Mouse (Mus musculus) cerebral cortex, adult 2 months (tissue): ENCODE results near the gene Pygb.

Source experiments
- WGBS: fragments of 180-500 bp; shearing (Covaris S2); methylation state at CpG from one replicate; pipeline ENCODE4 v1.1.7; 2018; 5-methylcytosine and 5-hydroxymethylcytosine counted together

The Pygb gene

DNA sequence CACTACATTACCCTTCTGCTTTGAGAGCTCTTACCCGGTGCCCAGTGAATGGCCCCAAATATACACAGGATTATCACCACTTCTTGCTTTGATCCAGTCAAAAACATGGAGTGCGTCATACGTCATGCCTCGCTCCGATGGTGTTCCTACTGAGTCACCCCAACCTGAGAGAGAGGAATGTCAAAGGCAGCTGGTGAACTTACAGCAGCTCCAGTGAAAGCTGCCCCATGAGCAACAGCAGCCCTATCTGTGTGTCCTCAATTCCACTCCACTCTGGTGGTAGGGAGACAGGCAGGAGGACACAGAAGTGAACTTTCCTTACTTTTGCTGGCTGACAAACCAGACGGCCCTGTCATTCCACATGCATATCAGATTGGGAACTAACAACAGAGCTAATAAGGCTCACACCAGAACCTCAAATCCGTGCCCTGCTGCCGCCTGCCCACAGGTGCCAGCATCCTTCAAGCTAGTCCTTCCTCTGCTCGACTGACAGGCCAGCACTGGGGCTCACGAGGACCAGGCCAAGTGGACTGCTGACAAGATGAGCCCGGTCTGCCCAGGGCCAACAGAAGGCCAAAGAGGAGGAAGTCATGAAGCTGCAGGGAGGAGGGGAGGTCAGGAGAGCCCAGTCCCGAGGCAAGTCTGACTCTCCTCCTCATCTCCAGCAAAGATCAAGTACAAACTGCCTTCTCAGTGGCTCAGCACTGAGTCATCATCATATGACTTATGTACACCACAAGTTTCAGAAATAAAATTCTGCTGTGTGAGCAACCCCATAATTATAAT, 53.3 kb downstream of the Pygb start:
- 60% methylated on average over 12 of the region's 12 CpGs for WGBS

DNA sequence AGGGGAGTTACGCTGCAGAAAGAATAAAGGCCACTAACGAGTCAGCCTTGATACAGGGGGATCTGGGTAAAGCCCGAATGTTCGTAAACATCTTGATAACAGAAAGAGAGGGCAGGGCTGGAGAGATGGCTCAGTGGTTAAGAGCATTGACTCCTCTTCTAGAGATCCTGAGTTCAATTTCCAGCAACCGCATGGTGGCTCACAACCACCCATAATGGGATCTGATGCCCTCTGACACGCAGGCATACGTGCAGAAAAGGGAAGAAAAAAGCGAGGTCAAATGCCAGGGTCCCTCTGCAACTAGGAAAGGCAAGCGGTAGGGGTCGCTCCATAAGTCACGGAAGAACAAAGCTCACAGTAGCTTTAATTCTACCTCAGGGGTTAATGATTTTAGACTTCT, 54.6 kb downstream of the Pygb start:
- 84% methylated on average over 11 of the region's 11 CpGs for WGBS

DNA sequence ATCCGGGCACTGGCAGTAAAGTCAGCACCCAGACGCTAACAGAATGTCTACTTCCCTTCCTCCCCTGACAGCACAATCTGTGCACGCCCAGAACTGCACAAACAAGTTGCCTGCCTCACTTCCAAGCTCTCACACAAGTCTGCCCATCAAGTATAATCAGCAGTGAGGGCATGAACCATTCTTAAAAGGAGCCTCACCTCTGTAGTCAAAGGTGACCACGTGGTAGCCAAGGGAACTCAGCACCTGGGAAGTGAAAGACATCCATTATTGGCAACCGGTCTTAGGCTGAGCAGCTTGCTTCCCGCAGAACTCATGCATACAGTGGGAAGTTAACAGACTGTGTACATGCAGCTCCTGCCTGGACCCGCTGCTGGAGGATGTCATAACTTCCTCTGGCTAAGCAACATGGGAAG, 55.5 kb downstream of the Pygb start:
- WGBS: 23% methylated on average over 7 of the region's 7 CpGs

DNA sequence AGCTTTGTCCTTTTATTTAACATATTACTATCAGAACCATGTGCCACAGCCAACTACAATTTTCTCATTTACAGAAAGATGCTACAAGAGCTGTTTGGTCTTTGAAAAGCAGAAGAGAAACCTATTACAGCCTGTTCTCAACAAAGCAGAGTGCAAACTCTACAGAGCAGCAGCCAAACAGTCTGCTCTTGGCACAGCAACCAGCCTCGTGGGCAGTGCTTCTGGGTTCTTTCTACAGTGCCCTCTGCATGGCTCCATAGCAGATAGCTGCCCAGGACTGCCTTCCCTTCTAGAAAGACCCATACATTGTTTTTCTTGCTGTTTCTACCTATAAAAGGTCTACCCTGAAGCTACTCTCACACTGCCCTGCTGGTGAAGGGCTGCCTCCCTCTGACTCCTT, 58.3 kb downstream of the Pygb start:
- WGBS: 13% methylated on average over 1 of the region's 1 CpGs

DNA sequence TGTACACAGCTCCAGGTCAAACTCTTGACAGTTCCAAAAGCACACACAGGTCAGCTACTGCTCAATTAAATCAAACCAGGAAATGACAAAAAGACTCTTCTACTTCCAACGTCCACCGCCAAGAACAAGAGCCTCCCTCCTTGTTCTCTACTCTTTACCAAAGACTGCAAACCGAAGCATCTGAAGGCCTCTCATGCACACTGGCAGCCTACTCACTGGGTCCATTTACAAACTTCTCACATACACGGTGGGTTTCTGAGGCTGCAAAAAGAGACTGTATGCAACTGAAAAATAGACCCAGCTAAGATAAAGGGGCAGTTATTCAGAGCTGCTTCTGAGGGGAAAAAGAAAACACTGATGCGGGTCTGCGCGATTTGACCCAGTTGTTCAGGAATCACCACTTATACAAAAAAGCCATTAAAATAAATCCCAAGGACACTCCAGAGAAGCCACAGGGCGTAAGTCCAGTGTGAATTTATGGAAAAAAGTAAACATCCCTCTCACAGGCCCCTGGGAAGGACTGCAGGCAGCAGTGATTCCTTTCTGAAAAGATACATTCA, 61.0 kb downstream of the Pygb start:
- 65% methylated on average over 8 of the region's 8 CpGs for WGBS

DNA sequence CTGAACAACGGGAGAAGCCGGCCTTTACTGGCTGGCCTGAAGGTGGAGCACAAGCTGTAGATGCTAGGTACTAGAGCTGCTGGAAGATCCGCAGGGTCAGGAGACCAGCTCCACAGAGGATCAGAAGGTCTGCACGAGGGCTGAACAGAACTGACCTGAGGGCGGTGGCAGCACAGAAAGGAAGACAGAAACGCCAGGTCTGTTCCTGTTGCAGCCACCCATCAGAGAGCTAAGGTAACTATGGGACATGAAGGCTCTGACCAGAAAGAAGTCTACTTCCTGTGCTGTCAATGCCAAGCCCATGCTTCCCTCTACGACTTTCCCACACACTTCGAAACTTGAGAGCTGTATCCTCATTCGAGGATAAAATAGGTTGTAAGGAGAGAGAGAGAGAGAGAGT, 64.7 kb downstream of the Pygb start:
- 69% methylated on average over 9 of the region's 9 CpGs for WGBS

DNA sequence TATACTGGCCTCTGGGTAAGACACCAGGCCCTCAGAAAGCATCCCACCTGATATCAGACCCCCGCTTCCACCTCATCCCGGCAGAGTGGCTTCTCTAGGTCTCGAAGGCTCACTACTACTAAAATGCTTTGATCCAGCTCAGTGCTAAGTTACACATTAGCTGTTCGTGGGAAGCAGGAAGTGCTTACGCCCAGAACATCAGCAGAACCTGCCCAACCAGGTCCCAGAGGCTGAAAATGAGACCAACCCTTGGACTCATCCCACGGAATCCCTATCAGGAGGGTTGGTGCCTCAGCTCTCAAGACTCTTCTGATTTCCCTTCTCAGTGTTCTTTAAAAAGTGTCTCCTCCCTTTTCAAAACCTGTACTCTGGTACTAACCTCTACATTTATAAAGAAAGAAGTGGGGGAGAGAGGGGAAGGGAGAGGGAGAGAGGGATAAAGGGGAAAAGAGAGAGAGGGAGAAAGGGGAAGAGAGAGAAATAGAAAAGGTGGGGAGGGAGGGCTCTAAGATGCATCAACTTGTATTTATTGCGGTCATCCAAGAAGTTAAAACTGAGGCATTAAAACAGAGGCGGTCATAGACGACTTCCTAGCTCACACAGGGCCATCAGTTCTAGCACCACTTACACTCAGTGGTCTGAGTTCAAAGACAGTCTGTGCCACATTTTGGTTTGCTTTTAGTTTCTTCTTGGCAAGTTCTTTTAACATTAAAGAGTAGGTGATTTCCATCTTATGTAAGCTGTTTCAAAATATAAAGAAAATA, 72.4 kb downstream of the Pygb start:
- whole genome bisulfite sequencing: 81% methylated on average over 9 of the region's 9 CpGs

DNA sequence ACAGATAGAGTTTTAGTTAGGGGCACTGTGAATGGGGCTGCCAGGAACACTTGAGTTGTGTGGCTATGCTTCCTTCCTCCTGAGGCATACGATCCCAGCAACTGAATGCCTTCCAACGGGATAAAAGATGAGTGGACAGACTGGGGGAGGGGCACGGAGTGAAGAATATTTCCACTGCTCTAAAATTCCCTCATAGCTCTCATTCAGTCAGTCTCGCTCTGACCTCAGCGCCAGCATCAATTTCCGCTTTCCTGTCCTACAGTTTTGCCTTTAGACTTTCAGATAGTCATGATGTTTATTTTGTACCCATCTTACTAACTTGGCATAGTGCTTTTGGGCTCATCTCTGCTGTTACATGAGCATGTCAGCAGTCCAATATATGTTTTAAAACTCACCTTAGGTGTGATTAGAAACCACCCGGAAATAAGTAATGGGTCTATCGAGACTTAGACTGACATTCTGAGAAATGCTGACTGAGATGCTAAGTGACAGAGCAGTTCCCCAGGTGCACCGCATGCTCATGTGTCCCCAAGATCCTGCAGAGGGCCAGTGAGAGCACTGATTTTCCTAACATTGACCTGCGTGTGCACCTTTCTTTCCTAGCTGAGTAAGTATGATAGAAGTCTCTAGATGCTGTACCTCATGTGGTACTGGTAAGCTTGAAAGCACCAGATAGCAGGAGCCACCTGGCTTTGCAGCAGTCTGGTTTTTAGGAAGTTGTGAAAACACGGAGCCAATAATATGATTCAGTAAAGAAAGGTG, 73.4 kb downstream of the Pygb start:
- 75% methylated on average over 11 of the region's 11 CpGs for WGBS

DNA sequence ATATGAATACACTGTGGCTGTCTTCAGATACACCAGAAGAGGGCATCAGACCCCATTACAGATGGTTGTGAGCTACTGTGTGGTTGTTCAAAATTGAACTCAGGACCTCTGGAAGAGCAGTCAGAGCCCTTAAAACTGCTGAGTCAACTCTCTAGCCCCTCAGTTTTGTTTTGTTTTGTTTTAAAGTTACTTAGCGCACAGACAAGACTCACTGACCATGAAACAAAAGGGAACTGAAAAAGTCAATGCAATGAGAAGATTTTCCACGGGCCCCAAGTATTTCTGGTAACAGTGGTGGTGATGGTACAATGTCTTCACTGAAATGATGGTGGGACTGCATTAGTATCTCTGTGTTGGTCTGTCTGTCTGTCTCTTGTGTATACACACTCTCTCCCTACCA, 74.6 kb downstream of the Pygb start:
- 91% methylated on average over 2 of the region's 2 CpGs for WGBS

DNA sequence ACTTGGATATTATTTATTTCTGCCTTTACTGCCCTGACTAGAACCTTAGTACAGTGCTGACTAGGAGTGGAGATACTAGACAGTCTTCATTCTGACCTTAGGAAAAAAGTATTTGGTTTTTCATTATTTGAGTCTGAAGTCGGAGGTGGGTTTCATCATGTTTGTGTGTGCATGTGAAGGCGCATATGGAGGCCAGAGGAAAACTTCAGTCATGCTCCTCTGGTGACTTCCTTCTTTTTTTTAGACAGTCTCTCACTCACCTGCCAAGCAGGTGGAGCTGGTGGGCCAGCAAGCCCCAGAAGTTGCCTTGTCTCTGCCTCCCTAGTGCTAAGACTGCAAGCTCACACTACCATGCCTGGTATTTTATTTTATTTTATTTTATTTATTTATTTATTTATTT, 80.5 kb downstream of the Pygb start:
- WGBS: 97% methylated on average over 2 of the region's 2 CpGs

DNA sequence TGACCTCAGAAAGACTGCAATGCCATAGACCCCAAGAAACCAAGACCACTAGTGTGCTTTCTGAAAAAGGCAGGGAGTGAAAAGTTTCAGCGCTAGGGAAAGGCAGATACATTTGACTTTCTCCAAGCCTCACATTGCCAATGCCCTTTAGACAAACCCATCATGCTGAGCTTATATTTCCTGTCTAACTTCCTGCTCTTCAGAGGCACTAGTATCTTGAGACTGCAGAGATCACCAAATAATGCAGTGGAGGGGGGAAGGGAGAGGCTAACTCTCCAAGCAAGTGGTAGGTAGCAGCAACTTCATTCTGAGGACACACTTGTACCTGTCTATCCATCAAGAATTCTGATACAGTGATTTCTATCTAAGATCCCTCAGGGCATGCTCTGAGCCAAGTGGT, 82.9 kb downstream of the Pygb start:
- WGBS: 74% methylated on average over 1 of the region's 1 CpGs

DNA sequence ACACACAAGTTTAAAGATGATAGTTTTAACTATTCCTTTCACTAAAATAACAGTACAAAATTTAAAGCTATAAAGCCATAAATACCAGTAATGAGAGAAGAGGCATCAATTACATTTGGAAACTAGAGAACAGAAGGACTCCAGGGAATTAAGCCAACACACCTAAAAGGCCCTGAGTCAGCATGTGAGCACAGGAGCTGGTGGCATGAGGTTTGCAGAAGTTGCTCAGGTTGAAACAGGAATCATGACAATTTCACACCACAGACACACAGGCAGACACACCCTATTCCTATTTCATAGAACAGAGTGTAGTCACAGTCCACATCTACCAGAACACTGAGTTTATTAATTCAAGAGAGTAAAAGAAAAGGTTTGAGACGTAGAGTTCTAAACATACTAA, 88.0 kb downstream of the Pygb start:
- WGBS: 34% methylated on average over 1 of the region's 1 CpGs

DNA sequence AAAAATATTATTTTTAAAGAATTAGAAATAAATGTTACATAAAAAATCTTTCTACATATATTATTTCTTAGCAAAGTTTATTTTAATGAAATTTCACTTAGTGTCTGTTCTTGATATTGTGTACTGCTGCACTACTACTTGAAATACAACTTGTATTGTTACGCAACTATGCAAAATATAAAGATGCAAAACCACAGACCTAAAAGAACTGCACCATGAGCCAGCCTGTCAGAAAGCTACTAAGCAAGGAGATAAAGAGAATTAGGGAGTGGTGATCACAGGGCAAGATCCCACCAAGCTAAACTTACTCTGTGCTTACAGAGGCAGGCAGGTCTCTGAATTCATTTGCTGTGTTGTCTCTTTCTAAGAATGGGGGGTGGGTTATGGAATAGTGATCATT, 88.7 kb downstream of the Pygb start:
- WGBS: 93% methylated on average over 1 of the region's 1 CpGs

DNA sequence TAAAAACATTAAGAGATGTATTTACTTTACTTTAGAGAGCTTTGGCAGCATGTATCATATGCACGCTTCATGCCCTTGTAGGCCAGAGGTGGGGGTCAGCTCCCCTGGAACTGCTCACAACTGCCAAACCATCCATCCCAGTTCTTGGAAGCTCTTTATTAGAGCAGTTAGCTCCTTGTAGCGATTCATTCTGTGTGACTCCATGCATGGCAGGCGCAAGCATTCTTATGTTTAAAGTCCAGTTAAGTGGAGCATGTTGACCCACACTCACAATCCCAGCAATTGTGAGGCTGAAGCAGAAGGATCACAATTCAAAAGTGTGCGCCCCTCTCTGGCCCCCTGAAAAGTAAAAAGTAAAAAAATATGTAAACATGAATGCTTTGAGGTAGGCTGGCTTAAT, 91.0 kb downstream of the Pygb start:
- WGBS: 79% methylated on average over 4 of the region's 4 CpGs
